Mouse (Mus musculus): ENCODE measurements around the gene Adtrp.

The Adtrp gene

DNA sequence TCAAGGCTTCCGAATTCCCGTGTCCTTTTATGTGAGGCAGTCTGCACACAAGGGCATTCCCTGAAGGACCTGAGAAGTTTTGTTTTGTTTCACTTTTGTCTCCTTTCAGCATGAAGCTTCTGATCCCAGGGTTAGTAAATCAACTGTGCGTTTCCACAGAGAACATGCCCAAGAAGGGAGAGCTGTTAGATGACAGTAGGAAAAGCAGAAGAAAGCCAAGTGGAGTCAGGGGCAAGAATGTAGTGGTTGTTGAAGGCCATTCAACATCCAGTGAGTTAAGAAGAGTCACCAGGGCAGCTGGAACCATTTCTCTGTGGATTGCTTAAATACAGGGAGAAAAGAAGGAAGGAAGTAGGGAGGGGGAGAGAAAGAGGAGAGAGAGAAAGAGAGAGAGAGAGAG lies 76.4 kb downstream of the Adtrp start:
- DNase-seq = no peak

DNA sequence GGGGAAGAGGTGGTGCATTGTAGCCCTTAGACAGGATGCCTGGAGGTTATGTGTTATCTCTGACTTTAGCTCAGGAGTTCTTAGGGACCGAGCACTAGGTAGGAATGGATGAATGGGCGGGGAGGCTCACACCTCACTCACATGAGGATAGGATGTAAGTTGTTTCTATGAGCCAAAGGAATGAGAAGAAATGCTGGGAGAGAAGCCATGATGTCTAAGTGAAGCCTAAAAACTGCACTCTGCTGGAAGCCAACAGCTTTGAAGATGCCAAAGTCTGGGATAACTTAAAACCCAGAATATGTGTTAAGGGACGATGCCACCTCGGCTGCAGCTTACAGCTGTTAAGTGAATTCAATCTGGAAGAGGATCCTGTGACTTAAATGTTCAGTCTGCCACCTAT lies 79.5 kb downstream of the Adtrp start:
- DNase-seq = no peak

DNA sequence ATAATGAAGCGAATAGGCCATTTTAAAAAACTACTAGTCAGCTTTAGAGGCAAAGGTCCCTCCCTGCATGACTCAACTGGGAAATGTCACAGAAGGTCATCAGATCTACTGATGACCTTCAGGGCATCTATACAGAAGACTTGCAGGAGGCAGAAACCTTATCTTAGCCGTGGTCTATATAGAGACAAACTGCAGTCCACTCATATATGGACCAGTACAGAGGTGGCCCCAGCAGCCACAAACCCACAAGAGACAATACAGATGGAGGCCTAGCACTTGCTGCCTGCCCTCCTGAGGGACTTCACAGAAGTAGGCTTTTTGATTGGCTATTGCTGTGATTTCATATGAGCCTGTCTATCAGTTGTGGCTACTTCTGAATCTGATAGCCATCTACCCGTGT lies 85.5 kb downstream of the Adtrp start:
- no peak for DNase-seq

DNA sequence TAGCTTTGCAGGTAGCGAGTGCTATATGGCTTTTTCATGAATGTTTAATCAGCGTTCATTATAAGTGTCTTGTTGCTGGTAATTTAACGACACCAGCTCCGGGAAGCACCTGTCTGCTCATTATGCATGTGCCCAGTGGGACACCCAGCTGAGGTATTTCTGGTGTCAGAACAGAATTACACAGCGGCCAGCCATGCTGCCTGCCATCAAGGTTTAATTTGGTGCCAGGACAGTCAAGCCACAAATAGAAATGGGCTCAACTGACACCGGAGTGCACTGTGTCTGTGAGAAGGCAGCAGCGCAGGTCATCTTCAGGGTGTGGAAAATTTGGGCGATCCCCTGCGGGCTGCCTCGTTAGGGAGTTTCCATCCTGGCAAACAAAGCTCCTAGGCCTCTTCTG lies 87.0 kb downstream of the Adtrp start:
- no peak for DNase-seq

DNA sequence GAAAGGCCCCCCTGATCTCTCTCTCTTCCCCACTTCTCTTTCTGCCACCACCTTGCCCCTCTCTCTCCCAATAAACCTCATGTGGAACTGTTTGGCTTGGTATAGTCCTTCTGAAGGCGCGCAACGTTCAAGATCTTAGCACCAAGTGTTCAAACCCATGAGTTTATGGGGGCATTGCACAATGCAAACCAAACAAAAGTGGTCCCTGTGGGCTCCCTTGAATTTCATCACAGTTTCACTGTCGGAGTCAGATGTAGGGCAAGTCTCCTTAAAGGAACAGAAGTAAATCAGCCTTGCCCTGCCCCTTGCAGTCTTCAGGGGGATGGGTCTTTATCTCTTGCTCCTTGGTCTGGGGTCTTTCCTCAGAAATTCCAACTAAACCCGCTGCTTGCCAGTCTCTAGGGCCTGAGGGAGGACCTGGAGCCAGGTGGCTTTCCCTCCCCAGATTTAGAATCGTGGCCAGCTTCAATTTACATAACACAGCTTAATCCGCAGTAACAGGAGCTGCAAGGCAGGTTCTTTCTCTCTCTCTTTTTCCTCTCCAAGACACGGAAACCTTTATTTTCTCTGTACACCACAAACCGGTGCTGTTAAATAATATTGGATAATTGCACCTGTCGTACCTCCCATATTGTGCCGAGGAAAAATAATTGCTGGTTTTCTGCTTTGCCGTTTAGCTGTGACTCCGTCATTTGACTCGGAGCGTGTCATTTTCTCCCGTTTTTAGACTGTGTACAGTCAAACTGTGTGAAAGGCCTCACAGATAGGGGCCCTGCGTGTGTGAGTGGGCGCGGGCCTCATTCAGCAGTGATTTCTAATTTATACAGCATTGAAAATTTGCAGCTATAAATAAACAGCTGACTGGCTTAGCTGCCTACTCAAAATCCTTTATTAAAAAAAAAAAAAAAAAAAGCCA lies 88.7 kb downstream of the Adtrp start:
- DNase-seq = no peak

DNA sequence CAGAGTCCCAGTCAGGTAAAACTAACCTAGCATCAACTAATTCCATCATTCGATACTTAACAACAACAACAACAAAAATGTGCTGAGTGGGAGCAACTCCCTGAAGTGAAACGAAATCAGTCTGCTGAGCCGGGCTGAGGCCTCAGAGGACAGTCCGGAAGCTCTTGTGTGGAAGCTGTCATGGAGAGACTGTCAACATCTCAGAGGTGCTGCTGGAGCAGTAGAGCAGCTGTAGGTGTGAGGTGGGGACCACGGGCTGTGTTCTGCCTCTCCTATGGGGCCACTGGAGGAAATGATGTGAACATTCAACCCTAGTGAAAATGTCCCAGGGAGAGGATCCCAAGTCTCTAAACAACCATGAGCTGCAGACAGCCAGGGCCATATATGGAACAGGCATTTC lies 94.4 kb downstream of the Adtrp start:
- no peak for DNase-seq

DNA sequence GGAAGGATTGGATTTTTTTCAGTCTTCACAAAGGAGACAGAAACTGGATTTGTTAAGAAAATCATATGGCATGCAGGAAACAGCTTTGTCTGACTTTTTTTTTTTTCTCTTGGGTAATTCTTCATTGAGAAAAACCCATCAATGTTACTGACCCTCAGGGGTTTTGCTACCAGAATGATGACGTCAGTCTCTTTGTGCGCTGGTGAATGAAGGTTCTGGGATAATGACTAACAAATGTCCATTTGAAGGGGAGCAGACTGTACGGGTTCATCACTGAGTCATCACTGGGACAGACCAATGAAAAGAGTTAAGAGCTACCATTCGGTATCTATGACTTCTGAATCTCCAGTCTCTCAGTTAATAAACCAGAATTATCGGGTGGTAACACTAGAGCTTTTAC lies 97.0 kb downstream of the Adtrp start:
- DNase-seq = no peak

DNA sequence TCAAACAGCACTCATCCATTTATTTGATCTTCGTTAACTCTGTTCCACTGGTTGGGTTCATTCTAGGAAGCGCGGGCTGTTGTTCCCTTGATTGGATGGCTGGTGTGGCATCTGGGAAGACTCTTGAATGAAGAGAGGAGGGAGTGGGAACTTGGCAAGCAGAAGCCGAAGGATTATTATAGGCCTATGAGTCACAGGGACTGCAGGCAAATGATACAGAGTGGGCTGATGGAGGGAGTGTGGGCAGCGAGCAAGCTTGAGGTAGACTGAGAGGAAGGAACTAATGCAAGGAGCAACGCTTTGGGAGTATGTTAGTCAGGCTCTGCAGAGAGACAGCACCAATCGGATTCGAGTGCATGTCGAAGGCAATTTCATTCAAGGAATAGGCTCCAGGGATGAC lies 98.6 kb downstream of the Adtrp start:
- no peak for DNase-seq

DNA sequence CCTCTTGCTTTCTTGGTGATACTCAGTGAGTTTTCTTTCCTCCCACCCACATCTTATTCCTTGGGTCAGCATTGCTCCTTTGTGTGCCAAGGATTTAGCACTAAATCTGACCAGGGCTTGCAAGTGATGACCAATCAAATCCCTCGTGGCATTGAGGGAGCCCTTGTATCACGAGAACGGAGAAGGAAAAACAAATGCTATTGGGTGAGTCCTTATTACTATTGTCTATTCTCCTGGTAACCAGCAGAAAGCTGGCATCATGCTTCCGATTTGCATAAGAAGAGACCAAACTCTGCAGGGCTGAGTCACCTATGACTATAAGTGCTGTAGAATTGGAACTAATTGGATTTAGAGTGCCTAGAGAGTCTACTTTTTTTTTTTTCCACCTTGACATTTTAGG lies 99.8 kb downstream of the Adtrp start:
- no peak for DNase-seq

DNA sequence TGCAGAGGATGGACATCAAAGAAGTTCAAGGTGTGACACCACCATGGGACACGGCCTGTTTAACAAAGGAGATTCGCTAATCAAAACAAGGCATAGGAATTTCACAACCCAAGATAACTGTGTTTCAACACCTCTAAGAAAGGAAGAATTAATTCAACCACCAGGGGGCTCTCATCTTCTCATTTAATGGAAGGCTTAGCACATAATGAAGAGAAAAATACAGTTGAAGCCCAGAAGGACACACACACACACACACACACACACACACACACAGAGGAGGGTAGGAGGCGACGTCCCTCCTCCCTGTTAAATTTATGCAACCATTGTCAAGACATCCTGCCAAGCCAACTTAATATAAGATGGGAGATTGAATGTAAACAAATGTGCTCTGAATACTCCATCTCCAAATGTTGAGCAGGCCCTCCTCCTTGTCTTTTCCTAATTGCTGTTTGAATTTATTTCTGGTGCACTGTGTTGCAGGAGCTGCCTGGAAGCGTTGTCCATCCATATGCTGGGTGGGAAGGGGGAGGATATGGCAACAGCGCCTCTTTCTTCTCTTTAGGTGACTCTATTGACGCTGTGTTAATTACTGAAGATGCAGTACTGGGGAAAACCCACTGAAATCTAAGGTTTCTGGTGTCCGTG lies 100.4 kb downstream of the Adtrp start:
- DNase-seq = no peak

DNA sequence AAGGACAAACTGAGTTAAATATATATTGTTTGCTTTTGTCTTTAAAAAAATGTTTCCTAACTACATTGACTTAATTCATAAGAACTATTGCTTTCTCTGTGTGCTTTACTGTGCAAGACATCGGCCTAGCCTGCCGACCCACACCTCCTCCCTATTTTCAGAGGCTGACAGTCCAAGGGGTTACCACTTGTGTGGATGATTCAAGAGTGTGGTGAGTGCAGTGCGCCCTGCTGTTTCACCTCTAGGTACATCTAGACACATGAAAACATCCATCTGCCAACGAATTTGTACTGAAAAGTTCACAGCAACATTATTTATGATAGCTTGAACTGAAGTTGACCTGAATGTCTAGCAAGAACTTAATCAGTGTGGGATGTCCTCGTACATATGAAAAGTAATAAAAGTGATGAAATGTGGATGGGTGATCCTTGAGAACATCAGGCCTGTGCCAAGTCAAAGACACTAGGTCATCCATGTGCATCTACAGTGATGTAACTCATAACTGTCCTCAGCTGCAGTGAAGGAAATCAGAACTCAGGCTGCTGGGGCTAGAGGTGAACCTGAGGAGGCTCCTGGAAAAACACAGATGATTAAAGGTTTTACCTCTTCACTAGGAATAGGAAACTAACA lies 106.9 kb downstream of the Adtrp start:
- DNase-seq = no peak

DNA sequence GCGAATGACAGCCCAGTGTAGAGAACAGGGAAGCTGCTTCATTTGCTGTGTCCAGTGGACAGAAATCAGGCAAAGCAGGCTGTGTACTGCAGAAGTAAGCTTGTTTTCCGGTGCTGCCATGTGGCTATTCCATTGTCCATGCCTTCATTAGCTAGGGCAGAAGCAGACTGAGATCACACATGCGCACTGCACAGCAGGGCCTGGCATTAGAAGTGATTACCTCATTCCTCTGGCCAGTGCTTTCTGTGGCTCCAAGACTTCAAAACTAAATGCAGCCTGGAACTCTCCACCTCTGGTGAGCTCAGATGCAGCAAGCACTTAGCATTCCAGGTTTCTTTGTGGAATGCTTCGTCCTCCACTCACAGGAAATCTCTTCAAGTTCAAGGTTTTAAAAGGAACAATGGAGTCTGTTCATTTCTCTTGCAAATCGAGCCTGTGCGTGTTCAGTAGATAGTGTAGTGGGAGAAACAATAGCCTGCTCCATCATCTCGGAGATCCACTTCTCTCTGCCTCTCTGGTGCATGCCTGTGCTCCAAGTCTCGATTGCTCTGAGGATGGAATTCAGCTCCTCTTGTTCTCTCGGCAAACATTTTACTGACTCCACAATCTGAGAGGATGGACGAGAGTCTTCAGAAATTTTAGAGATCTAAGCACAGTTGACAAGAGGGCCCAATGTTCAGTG lies 109.7 kb downstream of the Adtrp start:
- no peak for DNase-seq

DNA sequence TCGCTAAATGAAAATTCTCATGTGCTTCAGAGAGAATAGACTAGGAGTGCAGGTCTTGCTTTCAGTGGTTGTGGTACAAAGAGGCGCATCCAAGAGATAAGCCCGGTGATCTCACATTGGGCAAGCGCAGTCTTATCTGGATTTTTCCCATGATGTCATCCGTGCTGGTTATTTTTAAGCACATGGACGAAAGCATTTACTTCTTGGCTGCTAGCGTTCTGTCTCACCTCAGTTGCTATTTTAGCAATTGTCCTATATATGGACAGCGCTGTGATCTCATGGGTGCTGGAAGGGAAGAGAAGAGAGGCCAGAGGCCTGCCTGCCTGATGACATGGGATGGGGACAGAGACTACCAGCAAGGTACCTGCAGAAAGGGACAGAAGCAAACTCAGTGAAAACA lies 117.8 kb downstream of the Adtrp start:
- DNase-seq = no peak

DNA sequence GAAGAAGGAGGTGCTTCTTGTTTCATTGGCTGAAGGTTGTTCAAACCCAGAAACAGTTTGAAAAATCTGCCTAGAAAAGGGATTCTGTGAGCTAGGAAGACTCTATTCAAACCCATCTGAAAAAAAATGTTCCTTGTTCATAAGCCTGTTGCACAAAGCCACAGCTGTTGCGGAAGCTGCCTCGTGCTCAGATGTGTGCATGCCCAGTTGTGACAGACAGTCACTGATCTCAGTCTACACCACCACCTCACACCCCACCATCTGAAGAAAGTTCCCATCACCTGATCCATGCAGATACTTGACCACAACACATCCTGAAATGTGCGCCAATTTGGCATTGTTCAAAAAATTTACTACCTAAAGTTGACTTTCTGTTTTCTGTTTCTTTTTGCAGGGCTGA lies 119.7 kb downstream of the Adtrp start:
- DNase-seq = no peak

DNA sequence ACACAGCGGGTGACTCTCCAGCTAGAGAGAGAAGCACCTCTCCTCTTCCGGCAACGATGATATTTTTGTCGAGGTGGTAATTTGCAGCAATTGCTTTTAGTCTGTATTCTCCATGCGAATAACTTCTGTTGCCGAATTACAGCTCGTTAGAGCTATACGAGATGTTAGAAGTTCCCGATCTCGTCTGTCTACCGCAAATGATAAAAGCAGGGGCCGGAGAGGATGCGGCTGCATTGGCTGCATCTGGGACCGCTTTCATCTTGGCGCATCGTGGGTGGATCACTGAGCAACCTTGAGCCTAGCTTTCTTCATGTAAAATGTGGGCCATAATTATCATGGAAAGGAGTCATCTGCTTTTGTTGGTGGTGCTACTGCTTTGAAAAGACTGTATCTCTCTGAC lies 128.2 kb downstream of the Adtrp start:
- no peak for DNase-seq

DNA sequence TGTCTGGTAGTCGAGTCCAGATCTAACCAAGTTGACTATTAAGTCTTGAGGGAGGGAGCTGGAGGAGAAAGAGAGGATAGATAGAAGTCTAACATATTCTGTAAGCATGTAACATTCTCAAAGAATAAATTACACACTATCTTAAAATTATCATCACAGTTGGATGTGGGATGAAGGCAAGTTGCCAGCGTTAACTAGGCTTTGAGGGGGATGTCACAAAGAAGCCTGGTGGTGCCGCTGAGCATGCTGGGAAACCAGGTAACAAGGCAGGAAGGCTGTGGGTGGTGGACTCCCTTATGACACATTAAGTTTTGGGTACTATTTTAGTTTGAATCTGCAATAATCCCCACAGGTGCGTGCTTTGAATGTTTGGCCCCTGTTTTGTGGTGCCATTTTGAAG lies 129.4 kb downstream of the Adtrp start:
- no peak for DNase-seq

All from right cerebral cortex, postnatal 4 days (tissue).